ENCODE assay signal across 8 mouse cellular contexts in genomic region chr19:47168223-47168622, GRCm38 (mm10). TPM values are rescaled to one million over a fixed set of nuclear protein-coding genes. Genes with fewer than 3 reads are reported as not detected.
DNase-seq lines count a peak whose midpoint lies in the region; ATAC-seq and TF ChIP-seq lines count a peak whose summit lies in the region.

No protein-coding gene starts in this region.

- no peak for TF ChIP-seq EP300 in liver, postnatal 0 days (IDR thresholded peaks at IDR 0.05; ENCODE audit: low read depth)

- no peaks in the 10 kb centered on the region for H3K9me3 ChIP-seq in hindbrain, embryonic 12.5 days (replicated peaks)
- no peaks in the 10 kb centered on the region for H3K9me3 ChIP-seq in liver, postnatal 0 days (ENCODE audit: low read length)
- H3K9me3 ChIP-seq in neural tube, embryonic 15.5 days (replicated peaks), result no peaks in the 10 kb centered on the region

- no peak overlapping the region for H3K9ac ChIP-seq in hindbrain, embryonic 12.5 days
- no peak overlapping the region for H3K9ac ChIP-seq in liver, postnatal 0 days (replicated peaks)
- H3K9ac ChIP-seq in neural tube, embryonic 15.5 days (replicated peaks), result no peak overlapping the region

- H3K27ac ChIP-seq in left cerebral cortex, adult 2 months, result no peak overlapping the region
- H3K27ac ChIP-seq in hindbrain, embryonic 12.5 days, result no peak overlapping the region
- no peak overlapping the region for H3K27ac ChIP-seq in liver, postnatal 0 days (ENCODE audit: low read depth)
- no peak overlapping the region for H3K27ac ChIP-seq in neural tube, embryonic 15.5 days (replicated peaks)

- peak; percentile 78 for ATAC-seq in erythroblast, adult 5-6 weeks (replicated peaks; ENCODE audit: low FRiP score, poor library complexity, severe bottlenecking)
- no peak for ATAC-seq in hindbrain, embryonic 12.5 days (ENCODE audit: low FRiP score)
- no peak for ATAC-seq in liver, postnatal 0 days
- ATAC-seq in neural tube, embryonic 15.5 days (ENCODE audit: low FRiP score), result no peak

- intact Hi-C loops in left cerebral cortex, adult 2 months (cut with DNase I), result loop anchor here (1.0 to 2.0 kb wide), 2 partner anchors 29 to 47 kb away; partner anchors contain the start of gene Calhm2
- intact Hi-C loops in left cerebral cortex, postnatal 14 days (cut with DNase I), result loop anchor here (2.0 kb wide), 1 partner anchor 47 kb away; no protein-coding TSS in a partner anchor

- TF ChIP-seq CTCF in left cerebral cortex, adult 2 months (IDR thresholded peaks at IDR 0.05), result peak; percentile 82
- peak; percentile 91 for TF ChIP-seq CTCF in liver, postnatal 0 days (IDR thresholded peaks at IDR 0.05; ENCODE audit: low read depth)

- WGBS in hindbrain, embryonic 12.5 days, result 11% methylated on average over 13 of the region's 13 CpGs
- 6% methylated on average over 13 of the region's 13 CpGs for WGBS in liver, postnatal 0 days (ENCODE audit: insufficient replicate concordance)
- WGBS in neural tube, embryonic 15.5 days, result 8% methylated on average over 13 of the region's 13 CpGs

- DNase-seq in left cerebral cortex, adult 2 months (ENCODE audit: extremely low spot score in 1 of 2, low spot score in 2 of 2), result no peak
- no peak for DNase-seq in left cerebral cortex, postnatal 14 days (ENCODE audit: low spot score in 2 of 2)
- DNase-seq in R1 (ENCODE audit: low read depth, low spot score), result peak; percentile 92
- no peak for DNase-seq in liver, postnatal 0 days
- no peak for DNase-seq in urinary bladder, postnatal 10 days (ENCODE audit: low spot score)

- H3K4me3 ChIP-seq in left cerebral cortex, adult 2 months, result no peak overlapping the region
- no peak overlapping the region for H3K4me3 ChIP-seq in hindbrain, embryonic 12.5 days
- peak overlapping the region; percentile 14 for H3K4me3 ChIP-seq in liver, postnatal 0 days (ENCODE audit: low read depth, low read length)
- H3K4me3 ChIP-seq in neural tube, embryonic 15.5 days (replicated peaks), result no peak overlapping the region

- H3K4me2 ChIP-seq in hindbrain, embryonic 12.5 days (replicated peaks), result peak overlapping the region; percentile 37
- H3K4me2 ChIP-seq in liver, postnatal 0 days (ENCODE audit: low read depth, low read length), result peak overlapping the region; percentile 65
- peak overlapping the region; percentile 41 for H3K4me2 ChIP-seq in neural tube, embryonic 15.5 days

- H3K27me3 ChIP-seq in hindbrain, embryonic 12.5 days, result 0 out of 2 replicates have a peak, but pooled peaks cover 2% of the 10 kb centered on the region
- H3K27me3 ChIP-seq in liver, postnatal 0 days (ENCODE audit: insufficient read depth, low read length), result no peaks in the 10 kb centered on the region
- H3K27me3 ChIP-seq in neural tube, embryonic 15.5 days (replicated peaks), result no peaks in the 10 kb centered on the region

- 0 out of 2 replicates have a peak, but pooled peaks cover 2% of the 10 kb centered on the region for H3K4me1 ChIP-seq in hindbrain, embryonic 12.5 days
- H3K4me1 ChIP-seq in liver, postnatal 0 days (ENCODE audit: insufficient read depth), result no peaks in the 10 kb centered on the region
- peaks cover 6% of the 10 kb centered on the region; the same call in 1 of the 2 replicates for H3K4me1 ChIP-seq in neural tube, embryonic 15.5 days

- no peaks in the 10 kb centered on the region for H3K36me3 ChIP-seq in hindbrain, embryonic 12.5 days
- no peaks in the 10 kb centered on the region for H3K36me3 ChIP-seq in liver, postnatal 0 days (replicated peaks; ENCODE audit: insufficient read depth, low read length)
- H3K36me3 ChIP-seq in neural tube, embryonic 15.5 days, result no peaks in the 10 kb centered on the region

RNA-seq across cellular contexts. Expression of gene Neurl1a, which starts 10.4 kb away (rescaled TPM):
- total RNA-seq in left cerebral cortex, adult 2 months (2021), result 100 to 1,000 TPM; 178 to 194 TPM
- total RNA-seq in left cerebral cortex, postnatal 14 days (2021), result 100 to 1,000 TPM; 148 to 154 TPM
- not detected in 2 replicates for total RNA-seq in erythroblast, adult 5-6 weeks (2015; ENCODE audit: low replicate concordance)
- total RNA-seq in erythroblast, adult 5-6 weeks (2017; ENCODE audit: low replicate concordance), result not detected in 2 replicates
- 7.4 and 7.9 TPM in 2 replicates for polyA plus RNA-seq in hindbrain, embryonic 12.5 days (2016; fragmentation: Nextera tagmentation; extraction: Ambion mirVana)
- polyA plus RNA-seq in liver, postnatal 0 days (2015; fragmentation: Nextera tagmentation; extraction: Ambion mirVana), result 0.76 and 0.89 TPM in 2 replicates
- polyA plus RNA-seq in neural tube, embryonic 15.5 days (2015; fragmentation: Nextera tagmentation; extraction: Ambion mirVana), result 13.7 and 15.4 TPM in 2 replicates

RNA-seq across cellular contexts. Expression of gene Calhm3, which starts 10.7 kb away (rescaled TPM):
- total RNA-seq in left cerebral cortex, adult 2 months (2021), result not detected
- total RNA-seq in left cerebral cortex, postnatal 14 days (2021), result not detected
- not detected in 2 replicates for total RNA-seq in erythroblast, adult 5-6 weeks (2015; ENCODE audit: low replicate concordance)
- not detected in 2 replicates for total RNA-seq in erythroblast, adult 5-6 weeks (2017; ENCODE audit: low replicate concordance)
- polyA plus RNA-seq in hindbrain, embryonic 12.5 days (2016; fragmentation: Nextera tagmentation; extraction: Ambion mirVana), result not detected in 2 replicates
- polyA plus RNA-seq in liver, postnatal 0 days (2015; fragmentation: Nextera tagmentation; extraction: Ambion mirVana), result not detected in 2 replicates
- polyA plus RNA-seq in neural tube, embryonic 15.5 days (2015; fragmentation: Nextera tagmentation; extraction: Ambion mirVana), result 0.18 TPM in 1 of 2 replicates, not detected in the other

RNA-seq across cellular contexts. Expression of gene Calhm1, which starts 24.2 kb away (rescaled TPM):
- not detected for total RNA-seq in left cerebral cortex, adult 2 months (2021)
- total RNA-seq in left cerebral cortex, postnatal 14 days (2021), result not detected
- total RNA-seq in erythroblast, adult 5-6 weeks (2015; ENCODE audit: low replicate concordance), result not detected in 2 replicates
- total RNA-seq in erythroblast, adult 5-6 weeks (2017; ENCODE audit: low replicate concordance), result not detected in 2 replicates
- not detected in 2 replicates for polyA plus RNA-seq in hindbrain, embryonic 12.5 days (2016; fragmentation: Nextera tagmentation; extraction: Ambion mirVana)
- not detected in 2 replicates for polyA plus RNA-seq in liver, postnatal 0 days (2015; fragmentation: Nextera tagmentation; extraction: Ambion mirVana)
- not detected in 2 replicates for polyA plus RNA-seq in neural tube, embryonic 15.5 days (2015; fragmentation: Nextera tagmentation; extraction: Ambion mirVana)

RNA-seq across cellular contexts. Expression of gene Calhm2, which starts 30.1 kb away (rescaled TPM):
- total RNA-seq in left cerebral cortex, adult 2 months (2021), result 1 to 10 TPM; 8.1 to 8.2 TPM
- 1 to 10 TPM; 4.9 to 5.6 TPM for total RNA-seq in left cerebral cortex, postnatal 14 days (2021)
- total RNA-seq in erythroblast, adult 5-6 weeks (2015; ENCODE audit: low replicate concordance), result 2.3 and 4.0 TPM in 2 replicates
- 1.4 and 3.5 TPM in 2 replicates for total RNA-seq in erythroblast, adult 5-6 weeks (2017; ENCODE audit: low replicate concordance)
- 2.2 and 2.6 TPM in 2 replicates for polyA plus RNA-seq in hindbrain, embryonic 12.5 days (2016; fragmentation: Nextera tagmentation; extraction: Ambion mirVana)
- polyA plus RNA-seq in liver, postnatal 0 days (2015; fragmentation: Nextera tagmentation; extraction: Ambion mirVana), result 2.0 and 2.6 TPM in 2 replicates
- 1.3 and 3.0 TPM in 2 replicates for polyA plus RNA-seq in neural tube, embryonic 15.5 days (2015; fragmentation: Nextera tagmentation; extraction: Ambion mirVana)

Comparison
In these comparisons a context has a peak if more than half of its experiments do, and no peak if none do; other contexts are left out.
1. RNA of gene Neurl1a, which starts 10.4 kb away (total RNA-seq): 178 to 194 TPM in left cerebral cortex, adult 2 months and 148 to 154 TPM in left cerebral cortex, postnatal 14 days; not detected in erythroblast, adult 5-6 weeks; every median in the first group is over 100 times any median in the second.
2. Peak in every context shown above with its lines, with median percentiles within 50 percentile points of each other: H3K4me2 ChIP-seq.